Mouse (Mus musculus) liver, adult 2 months (tissue): ENCODE measurements around the gene Rex1bd. TPM values are rescaled to one million over a fixed set of nuclear protein-coding genes. Genes with fewer than 3 reads are reported as not detected.
A peak's percentile ranks its signal among the peaks of the same experiment; 100 is the strongest.

Experiments used
- DNase-seq: peaks from one replicate; pipeline ENCODE4 v3.0.0-alpha.2; 2011; ENCODE audit warnings: low read depth, low spot score; ENCODE audit errors: extremely low read depth
- H3K27ac ChIP-seq: fragments of 200-500 bp; replicated peaks from 2 replicates; pipeline ENCODE4 v1.5.1; 2012; ENCODE audit warnings: low read depth, mild to moderate bottlenecking, control low read depth, inconsistent platforms, low read length; ENCODE audit not compliant: insufficient read depth
- H3K27me3 ChIP-seq: fragments of 200-500 bp; 2 replicates; pipeline ENCODE4 v1.6.1; 2012; ENCODE audit warnings: mild to moderate bottlenecking, moderate library complexity, low read length, inconsistent platforms; ENCODE audit not compliant: control insufficient read depth, insufficient read depth
- H3K36me3 ChIP-seq: fragments of 200-500 bp; 2 replicates; pipeline ENCODE4 v1.6.1; 2012; ENCODE audit warnings: low read length, inconsistent platforms; ENCODE audit not compliant: control insufficient read depth, insufficient read depth
- H3K4me1 ChIP-seq: fragments of 200-500 bp; 2 replicates; pipeline ENCODE4 v1.6.1; 2011; ENCODE audit warnings: low read length; ENCODE audit not compliant: control insufficient read depth, insufficient read depth
- H3K4me3 ChIP-seq: fragments of 200-500 bp; 2 replicates; pipeline ENCODE4 v1.5.1; 2011; ENCODE audit warnings: low read depth, mild to moderate bottlenecking, control low read depth, low read length, moderate library complexity; ENCODE audit not compliant: insufficient read depth
- H3K79me2 ChIP-seq: fragments of 200-500 bp; 2 replicates; pipeline ENCODE4 v1.6.1; 2012; ENCODE audit warnings: inconsistent platforms, mild to moderate bottlenecking, low read length, moderate library complexity; ENCODE audit not compliant: control insufficient read depth, insufficient read depth
- H3K9ac ChIP-seq: fragments of 200-500 bp; 2 replicates; pipeline ENCODE4 v1.6.1; 2012; ENCODE audit warnings: low read depth, mild to moderate bottlenecking, control low read depth, inconsistent platforms, low read length
- CTCF ChIP-seq: fragments of 200-500 bp; IDR thresholded peaks from 2 replicates; pipeline ENCODE4 v1.5.1; 2011; ENCODE audit warnings: low read depth, low read length, control low read depth
- POLR2A ChIP-seq: fragments of 200-500 bp; IDR thresholded peaks from 2 replicates; pipeline ENCODE4 v1.6.1; 2011; ENCODE audit warnings: low read length, control low read depth; ENCODE audit not compliant: insufficient read depth; ENCODE audit errors: extremely low read depth
- WGBS: fragments of 180-500 bp; shearing (Covaris S2); methylation state at CpG from one replicate; pipeline ENCODE4 v1.1.7; 2018; 5-methylcytosine and 5-hydroxymethylcytosine counted together
- polyA plus RNA-seq: library from polyadenylated mRNA; depleted of rRNA; stranded (reverse); fragments of >200 nt; gene quantifications from 2 replicates; pipeline ENCODE4 v1.2.3, GENCODE M21; 2012
- total RNA-seq: library from RNA; depleted of rRNA; stranded (reverse); fragments of >200 nt; gene quantifications from 2 replicates; pipeline ENCODE4 v1.2.3, GENCODE M21; 2014

The Rex1bd gene
- total and polyA plus RNA-seq, 2 experiments = 60.8 to 141 TPM

DNA sequence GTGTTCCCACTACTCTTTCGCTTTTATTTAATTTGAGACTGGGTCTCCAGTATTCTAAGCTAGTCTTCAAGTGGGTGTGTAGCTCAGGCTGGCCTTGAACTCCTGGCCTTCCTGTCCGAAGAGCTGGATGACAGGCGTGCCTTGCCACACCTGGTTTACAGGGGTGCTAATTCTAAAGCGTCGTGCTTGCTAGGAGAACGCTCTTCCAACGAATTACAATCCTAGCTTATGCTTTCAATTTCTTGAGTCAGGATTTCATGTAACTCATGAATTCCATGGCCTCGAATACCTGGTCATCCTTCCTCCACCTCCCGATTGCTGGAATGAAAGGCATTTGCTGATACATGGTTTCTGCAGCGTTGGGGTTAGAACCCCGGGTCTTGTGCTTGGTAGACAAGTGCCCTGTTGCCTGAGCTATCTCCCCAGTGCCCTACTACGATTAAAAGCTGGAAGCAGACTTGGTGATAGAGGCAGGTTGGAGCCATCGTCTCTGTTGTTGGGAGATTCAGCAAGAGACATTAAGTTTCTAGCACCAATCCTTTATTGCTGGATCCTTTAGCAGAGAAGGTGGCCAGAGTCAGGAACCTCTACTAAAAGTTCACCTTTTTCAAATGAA is 21.7 kb upstream of the Rex1bd start:
- peaks cover 9% of the 10 kb centered on the region; the same call in 1 of the 2 replicates for H3K79me2 ChIP-seq
- peak overlapping the region; percentile 96 for H3K27ac ChIP-seq
- WGBS = 2% methylated on average over 13 of the region's 13 CpGs
- no peaks in the 10 kb centered on the region for H3K27me3 ChIP-seq
- H3K36me3 ChIP-seq = peaks cover 15% of the 10 kb centered on the region; the same call in 1 of the 2 replicates
- H3K9ac ChIP-seq = peak overlapping the region; percentile 88
- peaks cover 29% of the 10 kb centered on the region for H3K4me1 ChIP-seq
- H3K4me3 ChIP-seq = peak overlapping the region; percentile 85
- peak; percentile 66 for DNase-seq
- TF ChIP-seq POLR2A = no peak
- TF ChIP-seq CTCF = no peak

- peaks cover 11% of the 10 kb centered on the region; the same call in 1 of the 2 replicates for H3K36me3 ChIP-seq
- peaks cover 9% of the 10 kb centered on the region; the same call in 1 of the 2 replicates for H3K79me2 ChIP-seq
- peak; percentile 87 for DNase-seq
- peak within 1 kb of the TSS; percentile 96 for H3K27ac ChIP-seq
- peak within 1 kb of the TSS; percentile 85 for H3K4me3 ChIP-seq
- H3K9ac ChIP-seq = peak within 1 kb of the TSS; percentile 89
- H3K27me3 ChIP-seq = no peaks in the 10 kb centered on the region
- WGBS = under 1% methylated on average over 58 of the region's 61 CpGs
- TF ChIP-seq CTCF (no peak), POLR2A (peak; percentile 42)
- H3K4me1 ChIP-seq = peaks cover 29% of the 10 kb centered on the region
Observed at GRCm38 (mm10) chr8:70527512-70528181, 21.1 kb upstream of the Rex1bd start, which contains the start of the genes Fkbp8 and Kxd1. TSS of gene Fkbp8 (plus strand) at chr8:70527724. TSS of gene Kxd1 (minus strand) at chr8:70527956.

DNA sequence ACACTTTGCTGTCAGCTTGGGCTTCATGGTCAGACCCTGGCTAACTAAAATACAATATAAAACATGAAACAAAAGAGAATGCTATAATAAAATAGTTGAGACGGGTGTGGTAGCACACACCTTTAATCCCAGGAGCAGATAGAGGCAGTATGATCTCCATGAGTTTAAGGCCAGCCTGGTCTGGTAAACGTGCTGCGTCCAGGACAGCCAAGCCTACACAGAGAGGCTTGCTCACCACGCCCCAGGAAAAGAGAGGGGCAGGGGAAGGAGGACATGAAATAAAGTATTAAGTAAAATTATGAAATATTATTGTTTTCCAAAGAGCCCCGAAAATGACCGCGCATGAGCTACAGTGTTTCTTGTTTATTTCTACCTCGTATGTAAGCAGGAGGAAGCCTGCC is 20.6 kb upstream of the Rex1bd start:
- Histone ChIP-seq H3K27ac (peak overlapping the region; percentile 79), H3K9ac (peak overlapping the region; percentile 89), H3K79me2 (peaks cover 9% of the 10 kb centered on the region; the same call in 1 of the 2 replicates), H3K4me1 (peaks cover 29% of the 10 kb centered on the region), H3K27me3 (no peaks in the 10 kb centered on the region), H3K36me3 (peaks cover 7% of the 10 kb centered on the region; the same call in 1 of the 2 replicates), H3K4me3 (peak overlapping the region; percentile 85)
- no peak for TF ChIP-seq CTCF
- no peak for TF ChIP-seq POLR2A
- WGBS = under 1% methylated on average over 8 of the region's 8 CpGs
- peak; percentile 50 for DNase-seq

- WGBS = under 1% methylated on average over 51 of the region's 51 CpGs
- Histone ChIP-seq H3K9ac (peak overlapping the region; percentile 95), H3K27me3 (no peaks in the 10 kb centered on the region), H3K4me1 (peaks cover 9% of the 10 kb centered on the region), H3K79me2 (peaks cover 5% of the 10 kb centered on the region; the same call in 1 of the 2 replicates), H3K36me3 (peaks cover 5% of the 10 kb centered on the region; the same call in 1 of the 2 replicates), H3K27ac (peak overlapping the region; percentile 93), H3K4me3 (peak overlapping the region; percentile 94)
- TF ChIP-seq CTCF (peak; percentile 65), POLR2A (peak; percentile 72; the same call in 1 of the 2 replicates)
- peak; percentile 99 for DNase-seq
Observed at GRCm38 (mm10) chr8:70522592-70523403, 16.2 kb upstream of the Rex1bd start.

DNA sequence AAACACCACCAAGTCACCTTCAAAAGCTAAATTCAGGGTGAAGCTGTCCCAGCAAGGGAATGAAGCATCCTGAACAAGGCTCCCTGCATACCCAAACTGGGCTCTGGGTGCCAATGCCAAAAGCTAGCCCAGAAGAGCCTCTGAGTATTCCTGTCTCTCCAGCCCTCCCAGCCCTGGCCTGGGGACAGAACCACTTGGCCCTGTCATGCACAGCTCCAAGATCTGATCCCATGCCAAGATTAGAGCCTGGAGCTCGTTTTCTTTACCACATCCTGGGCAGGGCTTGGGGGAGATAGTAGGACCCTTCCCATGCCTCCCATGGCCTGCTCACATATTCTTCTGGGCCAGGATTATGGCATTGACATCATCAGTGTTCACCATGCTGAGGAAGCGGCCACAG is 13.1 kb upstream of the Rex1bd start:
- H3K79me2 ChIP-seq = peaks cover 3% of the 10 kb centered on the region; the same call in 1 of the 2 replicates
- H3K4me3 ChIP-seq = no peak overlapping the region
- H3K27me3 ChIP-seq = no peaks in the 10 kb centered on the region
- WGBS = 66% methylated on average over 2 of the region's 2 CpGs
- no peak overlapping the region for H3K9ac ChIP-seq
- no peak for TF ChIP-seq POLR2A
- TF ChIP-seq CTCF = no peak
- peaks cover 5% of the 10 kb centered on the region; the same call in 1 of the 2 replicates for H3K4me1 ChIP-seq
- no peak overlapping the region for H3K27ac ChIP-seq
- no peak for DNase-seq
- H3K36me3 ChIP-seq = peaks cover 5% of the 10 kb centered on the region; the same call in 1 of the 2 replicates
